8 mouse cellular contexts compared by ENCODE assay signal in genomic region chr19:44314871-44315414, GRCm38 (mm10). TPM values are rescaled to one million over a fixed set of nuclear protein-coding genes. Genes with fewer than 3 reads are reported as not detected.
DNase-seq lines count a peak whose midpoint lies in the region; ATAC-seq lines count a peak whose summit lies in the region.

No protein-coding gene starts in this region.

- peaks cover 33% of the 10 kb centered on the region for H3K4me1 ChIP-seq in forebrain, embryonic 13.5 days
- peaks cover 45% of the 10 kb centered on the region for H3K4me1 ChIP-seq in midbrain, embryonic 10.5 days

- peaks cover 1% of the 10 kb centered on the region; the same call in 1 of the 2 replicates for H3K36me3 ChIP-seq in forebrain, embryonic 13.5 days (ENCODE audit: poor library complexity, severe bottlenecking)
- H3K36me3 ChIP-seq in midbrain, embryonic 10.5 days = no peaks in the 10 kb centered on the region

- peak; percentile 75 for ATAC-seq in forebrain, embryonic 13.5 days

- intact Hi-C loops in heart, postnatal 36 days (cut with DNase I) = no loop called here

- H3K4me3 ChIP-seq in forebrain, embryonic 13.5 days = peak overlapping the region; percentile 54
- peak overlapping the region; percentile 63 for H3K4me3 ChIP-seq in midbrain, embryonic 10.5 days

- peak overlapping the region; percentile 64 for H3K9ac ChIP-seq in forebrain, embryonic 13.5 days

- H3K9me3 ChIP-seq in forebrain, embryonic 13.5 days (replicated peaks) = peaks cover 4% of the 10 kb centered on the region; the same call in 1 of the 2 replicates
- H3K9me3 ChIP-seq in midbrain, embryonic 10.5 days (replicated peaks) = peaks cover 8% of the 10 kb centered on the region; the same call in 1 of the 2 replicates

- WGBS in forebrain, embryonic 13.5 days = 1% methylated on average over 11 of the region's 11 CpGs
- WGBS in midbrain, embryonic 10.5 days = 1% methylated on average over 11 of the region's 11 CpGs

- peak; percentile 55 for DNase-seq in layer of hippocampus, adult 9-11 months
- DNase-seq in layer of hippocampus, adult 11-12 months (ENCODE audit: low spot score) = no peak
- DNase-seq in adrenal gland, postnatal 10 days = peak; percentile 83
- peak; percentile 62 to 67 for DNase-seq in heart, postnatal 36 days
- peak; percentile 59 to 69 for DNase-seq in kidney, postnatal 36 days
- DNase-seq in midbrain, embryonic 10.5 days (ENCODE audit: low spot score) = no peak
- DNase-seq in urinary bladder, postnatal 36 days (ENCODE audit: low spot score in 2 of 2) = peak; percentile 59 to 62

- H3K27ac ChIP-seq in forebrain, embryonic 13.5 days = peak overlapping the region; percentile 11; the same call in 1 of the 2 replicates
- H3K27ac ChIP-seq in midbrain, embryonic 10.5 days (replicated peaks) = peak overlapping the region; percentile 82

- H3K27me3 ChIP-seq in forebrain, embryonic 13.5 days = no peaks in the 10 kb centered on the region
- no peaks in the 10 kb centered on the region for H3K27me3 ChIP-seq in midbrain, embryonic 10.5 days (ENCODE audit: low read depth, poor library complexity, severe bottlenecking)

- H3K4me2 ChIP-seq in forebrain, embryonic 13.5 days = peak overlapping the region; percentile 82

RNA-seq across cellular contexts. Expression of gene Scd4, which starts 17.9 kb away (rescaled TPM):
- 1 to 10 TPM; 1.6 to 1.7 TPM for total RNA-seq in adrenal gland, postnatal 10 days (2021)
- polyA plus RNA-seq in forebrain, embryonic 13.5 days (2015; fragmentation: Nextera tagmentation; extraction: Ambion mirVana) = 0.16 and 0.23 TPM in 2 replicates
- 10 to 100 TPM in 1 of 2 experiments, 1 to 10 TPM in 1; 8.2 to 15.2 TPM for total RNA-seq in heart, postnatal 36 days (2021)
- polyA plus RNA-seq in midbrain, embryonic 10.5 days (2016; fragmentation: Nextera tagmentation; extraction: Ambion mirVana) = 0.06 TPM in 1 of 2 replicates, not detected in the other

RNA-seq across cellular contexts. Expression of gene Scd2, which starts 21.5 kb away (rescaled TPM):
- 100 to 1,000 TPM; 226 to 239 TPM for total RNA-seq in adrenal gland, postnatal 10 days (2021)
- polyA plus RNA-seq in forebrain, embryonic 13.5 days (2015; fragmentation: Nextera tagmentation; extraction: Ambion mirVana) = 247 and 288 TPM in 2 replicates
- 10 to 100 TPM; 10.7 to 13.0 TPM for total RNA-seq in heart, postnatal 36 days (2021)
- polyA plus RNA-seq in midbrain, embryonic 10.5 days (2016; fragmentation: Nextera tagmentation; extraction: Ambion mirVana) = 326 and 382 TPM in 2 replicates

Comparison
In these comparisons a context has a peak if more than half of its experiments do, and no peak if none do; other contexts are left out.
1. DNase-seq: peak in layer of hippocampus, adult 9-11 months (single experiment), adrenal gland, postnatal 10 days (single experiment), heart, postnatal 36 days (2 of 2), kidney, postnatal 36 days (2 of 2) and urinary bladder, postnatal 36 days (2 of 2); none in layer of hippocampus, adult 11-12 months (single experiment) and midbrain, embryonic 10.5 days (single experiment).
2. RNA of gene Scd2, which starts 21.5 kb away (total RNA-seq): 226 to 239 TPM in adrenal gland, postnatal 10 days; 10.7 to 13.0 TPM in heart, postnatal 36 days; every median in the first group is over 10 times any median in the second.